Mouse (Mus musculus): Measurements from ENCODE around the gene Gramd4. TPM values are rescaled to one million over a fixed set of nuclear protein-coding genes. Genes with fewer than 3 reads are reported as not detected.
"Not testable (repeated sequence)": the region's sequence is repeated elsewhere in the genome, so short reads cannot be mapped to it uniquely, and the experiment has no call there.

The Gramd4 gene
- polyA plus RNA-seq, 1 experiment from 2014 or later, result 32.5 TPM

GRCm38 (mm10) chr15:86176771-86177702 lies 119.5 kb downstream of the Gramd4 start:
- Histone ChIP-seq H3K4me1 (peaks cover 28% of the 10 kb centered on the region), H3K27ac (no peak overlapping the region), H3K9ac (no peak overlapping the region), H3K9me3 (replicated peaks) (no peaks in the 10 kb centered on the region), H3K36me3 (0 out of 2 replicates have a peak, but pooled peaks cover 4% of the 10 kb centered on the region), H3K4me2 (replicated peaks) (no peak overlapping the region), H3K27me3 (no peaks in the 10 kb centered on the region), H3K4me3 (no peak overlapping the region)
- WGBS, result 83% methylated on average over 22 of the region's 22 CpGs
- no peak for ATAC-seq (ENCODE audit: low FRiP score)

- not testable (repeated sequence) for H3K9ac ChIP-seq; H3K27ac ChIP-seq; ATAC-seq (ENCODE audit: low FRiP score); H3K4me3 ChIP-seq; H3K9me3 ChIP-seq (replicated peaks); H3K4me2 ChIP-seq (replicated peaks); H3K27me3 ChIP-seq; H3K36me3 ChIP-seq
- 76% methylated on average over 2 of the region's 2 CpGs for WGBS
- peaks cover 31% of the 10 kb centered on the region for H3K4me1 ChIP-seq
These were observed 120.3 kb downstream of the Gramd4 start for GRCm38 (mm10) chr15:86177703-86178251.

GRCm38 (mm10) chr15:86178594-86178993 lies 121.1 kb downstream of the Gramd4 start:
- no peaks in the 10 kb centered on the region for H3K9me3 ChIP-seq (replicated peaks)
- H3K9ac ChIP-seq, result no peak overlapping the region
- 89% methylated on average over 6 of the region's 6 CpGs for WGBS

GRCm38 (mm10) chr15:86180427-86180826 lies 122.9 kb downstream of the Gramd4 start:
- Histone ChIP-seq H3K36me3 (0 out of 2 replicates have a peak, but pooled peaks cover 4% of the 10 kb centered on the region), H3K9me3 (replicated peaks) (no peaks in the 10 kb centered on the region), H3K27ac (no peak overlapping the region), H3K4me3 (no peak overlapping the region), H3K4me2 (replicated peaks) (no peak overlapping the region), H3K9ac (no peak overlapping the region), H3K27me3 (no peaks in the 10 kb centered on the region), H3K4me1 (peaks cover 28% of the 10 kb centered on the region)
- no peak for ATAC-seq (ENCODE audit: low FRiP score)
- WGBS, result 88% methylated on average over 4 of the region's 4 CpGs

More at GRCm38 (mm10) chr15:86178594-86178993, 121.1 kb downstream of the Gramd4 start:
- H3K36me3 ChIP-seq, result 0 out of 2 replicates have a peak, but pooled peaks cover 4% of the 10 kb centered on the region
- no peak for ATAC-seq (ENCODE audit: low FRiP score)
- H3K27me3 ChIP-seq, result no peaks in the 10 kb centered on the region
- no peak overlapping the region for H3K4me2 ChIP-seq (replicated peaks)
- no peak overlapping the region for H3K4me3 ChIP-seq
- H3K4me1 ChIP-seq, result peaks cover 27% of the 10 kb centered on the region
- H3K27ac ChIP-seq, result no peak overlapping the region

- ATAC-seq (ENCODE audit: low FRiP score); H3K27ac ChIP-seq; H3K9ac ChIP-seq; H3K4me2 ChIP-seq (replicated peaks); H3K27me3 ChIP-seq; H3K9me3 ChIP-seq (replicated peaks); H3K4me3 ChIP-seq; H3K36me3 ChIP-seq: not testable (repeated sequence)
- peaks cover 34% of the 10 kb centered on the region for H3K4me1 ChIP-seq
- 96% methylated on average over 3 of the region's 3 CpGs for WGBS
These were observed 123.8 kb downstream of the Gramd4 start for GRCm38 (mm10) chr15:86181321-86181720.

GRCm38 (mm10) chr15:86181941-86182439 lies 124.5 kb downstream of the Gramd4 start:
- Histone ChIP-seq H3K9me3 (replicated peaks) (no peaks in the 10 kb centered on the region), H3K4me2 (replicated peaks) (no peak overlapping the region), H3K27ac (peak overlapping the region; percentile 41), H3K27me3 (peaks cover 5% of the 10 kb centered on the region; the same call in 1 of the 2 replicates), H3K9ac (no peak overlapping the region), H3K36me3 (no peaks in the 10 kb centered on the region), H3K4me3 (no peak overlapping the region), H3K4me1 (peaks cover 40% of the 10 kb centered on the region)
- no peak for ATAC-seq (ENCODE audit: low FRiP score)
- 52% methylated on average over 11 of the region's 11 CpGs for WGBS

- Histone ChIP-seq H3K4me3 (no peak overlapping the region), H3K27me3 (peaks cover 5% of the 10 kb centered on the region; the same call in 1 of the 2 replicates), H3K36me3 (no peaks in the 10 kb centered on the region), H3K27ac (peak overlapping the region; percentile 35; the same call in 1 of the 2 replicates), H3K4me2 (replicated peaks) (no peak overlapping the region), H3K9me3 (replicated peaks) (no peaks in the 10 kb centered on the region), H3K4me1 (peaks cover 40% of the 10 kb centered on the region), H3K9ac (no peak overlapping the region)
- 62% methylated on average over 13 of the region's 13 CpGs for WGBS
- no peak for ATAC-seq (ENCODE audit: low FRiP score)
These were observed 125.2 kb downstream of the Gramd4 start for GRCm38 (mm10) chr15:86182646-86183045.

GRCm38 (mm10) chr15:86183484-86183883 lies 126.0 kb downstream of the Gramd4 start:
- ATAC-seq (ENCODE audit: low FRiP score), result no peak
- no peak overlapping the region for H3K27ac ChIP-seq
- H3K4me3 ChIP-seq, result no peak overlapping the region
- peaks cover 46% of the 10 kb centered on the region for H3K4me1 ChIP-seq
- no peak overlapping the region for H3K9ac ChIP-seq
- 92% methylated on average over 8 of the region's 8 CpGs for WGBS
- no peaks in the 10 kb centered on the region for H3K36me3 ChIP-seq
- no peaks in the 10 kb centered on the region for H3K9me3 ChIP-seq (replicated peaks)
- peak overlapping the region; percentile 86 for H3K4me2 ChIP-seq (replicated peaks)
- peaks cover 5% of the 10 kb centered on the region; the same call in 1 of the 2 replicates for H3K27me3 ChIP-seq

GRCm38 (mm10) chr15:86184071-86184470 lies 126.6 kb downstream of the Gramd4 start:
- ATAC-seq (ENCODE audit: low FRiP score), result no peak
- Histone ChIP-seq H3K4me3 (peak overlapping the region; percentile 92), H3K9me3 (replicated peaks) (no peaks in the 10 kb centered on the region), H3K27ac (no peak overlapping the region), H3K36me3 (no peaks in the 10 kb centered on the region), H3K4me2 (replicated peaks) (peak overlapping the region; percentile 86), H3K4me1 (peaks cover 52% of the 10 kb centered on the region), H3K27me3 (peaks cover 5% of the 10 kb centered on the region; the same call in 1 of the 2 replicates), H3K9ac (peak overlapping the region; percentile 96; the same call in 1 of the 2 replicates)
- WGBS, result 69% methylated on average over 5 of the region's 5 CpGs

GRCm38 (mm10) chr15:86184851-86185688 lies 127.6 kb downstream of the Gramd4 start:
- no peaks in the 10 kb centered on the region for H3K9me3 ChIP-seq (replicated peaks)
- H3K4me3 ChIP-seq, result peak overlapping the region; percentile 92
- H3K9ac ChIP-seq, result peak overlapping the region; percentile 96
- H3K27ac ChIP-seq, result peak overlapping the region; percentile 90
- peaks cover 55% of the 10 kb centered on the region for H3K4me1 ChIP-seq
- WGBS, result under 1% methylated on average over 63 of the region's 70 CpGs
- ATAC-seq (ENCODE audit: low FRiP score), result peak; percentile 38
- H3K27me3 ChIP-seq, result peaks cover 5% of the 10 kb centered on the region; the same call in 1 of the 2 replicates
- no peaks in the 10 kb centered on the region for H3K36me3 ChIP-seq
- H3K4me2 ChIP-seq (replicated peaks), result peak overlapping the region; percentile 86

- peak; percentile 55 for ATAC-seq (ENCODE audit: low FRiP score)
These were observed 128.4 kb downstream of the Gramd4 start, which contains the start of gene Cerk for GRCm38 (mm10) chr15:86185689-86186569. Gene Cerk, minus strand, starts transcription at chr15:86186141.

More at GRCm38 (mm10) chr15:86185689-86186569, 128.4 kb downstream of the Gramd4 start, which contains the start of gene Cerk:
- Histone ChIP-seq H3K4me2 (replicated peaks) (peak within 1 kb of the TSS; percentile 86), H3K4me1 (peaks cover 55% of the 10 kb centered on the region), H3K4me3 (peak within 1 kb of the TSS; percentile 92), H3K9ac (peak within 1 kb of the TSS; percentile 96), H3K36me3 (no peaks in the 10 kb centered on the region), H3K27me3 (peaks cover 5% of the 10 kb centered on the region; the same call in 1 of the 2 replicates), H3K27ac (peak within 1 kb of the TSS; percentile 90), H3K9me3 (replicated peaks) (no peaks in the 10 kb centered on the region)
- WGBS, result 4% methylated on average over 36 of the region's 43 CpGs

Data from hindbrain, embryonic 12.5 days (tissue).